9 mouse cellular contexts compared by ENCODE assay signal in the genomic region with DNA sequence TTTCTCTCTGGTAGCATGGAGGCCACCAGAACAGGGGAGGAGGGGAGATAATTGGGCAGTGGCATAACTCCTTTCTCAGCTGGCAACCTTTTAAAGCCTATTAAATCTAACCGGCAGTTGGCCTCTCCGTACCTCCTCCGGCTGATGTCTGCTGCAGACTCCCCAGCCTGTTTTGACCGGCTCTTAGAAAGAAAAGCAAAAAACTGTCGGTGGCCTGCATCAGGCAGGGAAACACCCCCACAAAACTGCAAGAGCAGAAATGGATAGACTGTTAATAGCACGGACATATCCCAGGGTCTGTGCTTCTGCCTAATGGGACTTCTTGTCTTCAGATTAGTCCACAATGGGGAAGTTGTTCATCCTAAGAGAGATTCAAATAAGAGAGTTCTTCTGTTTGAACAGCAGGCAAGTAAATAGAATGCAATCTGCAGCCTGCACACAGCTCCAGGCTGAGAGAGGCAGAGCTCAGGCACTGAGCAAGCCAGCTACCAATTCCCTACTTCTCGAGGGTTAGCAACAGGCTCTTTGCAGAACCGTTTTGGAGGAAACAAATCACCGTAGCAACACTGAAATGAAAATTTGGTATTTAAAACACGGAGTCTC. TPM values are rescaled to one million over a fixed set of nuclear protein-coding genes. Genes with fewer than 3 reads are reported as not detected.
DNase-seq lines count a peak whose midpoint lies in the region; ATAC-seq and TF ChIP-seq lines count a peak whose summit lies in the region.
"Had no signal": no experiment of that assay in that cellular context is flagged by ENCODE, and none has a peak within 500 bp of the region (broad histone marks: within the 10 kb centered on the region; RNA-seq: fewer than 3 reads in every experiment).

No protein-coding gene starts in this region.

- H3K36me3 ChIP-seq in kidney, embryonic 14.5 days (ENCODE audit: control insufficient read depth, insufficient read depth, low read length) = no peaks in the 10 kb centered on the region
- no peaks in the 10 kb centered on the region for H3K36me3 ChIP-seq in embryonic facial prominence, embryonic 15.5 days
- H3K36me3 ChIP-seq in midbrain, embryonic 10.5 days = no peaks in the 10 kb centered on the region

- WGBS in kidney, embryonic 14.5 days = 20% methylated on average over 10 of the region's 10 CpGs
- 25% methylated on average over 10 of the region's 10 CpGs for WGBS in embryonic facial prominence, embryonic 15.5 days
- 13% methylated on average over 10 of the region's 10 CpGs for WGBS in midbrain, embryonic 10.5 days

- peak overlapping the region; percentile 4; the same call in 1 of the 2 replicates for H3K4me3 ChIP-seq in kidney, embryonic 14.5 days (ENCODE audit: low read length)
- H3K4me3 ChIP-seq in embryonic facial prominence, embryonic 15.5 days (replicated peaks) = no peak overlapping the region
- H3K4me3 ChIP-seq in layer of hippocampus, adult 2 months = peak overlapping the region; percentile 45
- H3K4me3 ChIP-seq in midbrain, embryonic 10.5 days = peak overlapping the region; percentile 30
- H3K4me3 ChIP-seq: erythroblast, embryonic 14.5 days had no signal

- no peak for TF ChIP-seq CTCF in layer of hippocampus, adult 2 months (conservative IDR thresholded peaks at IDR 0.05)

- peak overlapping the region; percentile 55; the same call in 1 of the 2 replicates for H3K27ac ChIP-seq in kidney, embryonic 14.5 days (ENCODE audit: low read depth, low read length)
- H3K27ac ChIP-seq in embryonic facial prominence, embryonic 15.5 days (replicated peaks) = peak overlapping the region; percentile 28; the same call in 1 of the 2 replicates
- H3K27ac ChIP-seq in layer of hippocampus, adult 2 months = peak overlapping the region; percentile 95
- peak overlapping the region; percentile 82 for H3K27ac ChIP-seq in midbrain, embryonic 10.5 days (replicated peaks)

- no peaks in the 10 kb centered on the region for H3K9me3 ChIP-seq in kidney, embryonic 14.5 days (ENCODE audit: control insufficient read depth, low read length)
- no peaks in the 10 kb centered on the region for H3K9me3 ChIP-seq in embryonic facial prominence, embryonic 15.5 days (replicated peaks)
- peaks cover 5% of the 10 kb centered on the region; the same call in 1 of the 2 replicates for H3K9me3 ChIP-seq in midbrain, embryonic 10.5 days (replicated peaks)

- no peak for DNase-seq in kidney, adult 18-20 months
- DNase-seq in layer of hippocampus, adult 2 months (ENCODE audit: low spot score in 2 of 2) = peak; percentile 56 to 73
- DNase-seq in midbrain, embryonic 10.5 days (ENCODE audit: low spot score) = peak; percentile 53
- DNase-seq in adipocyte (ENCODE audit: low spot score) = no peak
- DNase-seq in thymus, postnatal 10 days (ENCODE audit: low spot score in 2 of 2) = no peak
- DNase-seq in kidney, postnatal 14 days = no peak

- H3K27me3 ChIP-seq in kidney, embryonic 14.5 days (ENCODE audit: control insufficient read depth, insufficient read depth, low read length) = no peaks in the 10 kb centered on the region
- no peaks in the 10 kb centered on the region for H3K27me3 ChIP-seq in embryonic facial prominence, embryonic 15.5 days
- no peaks in the 10 kb centered on the region for H3K27me3 ChIP-seq in midbrain, embryonic 10.5 days (ENCODE audit: low read depth, poor library complexity, severe bottlenecking)

- peak; percentile 56 for ATAC-seq in kidney, embryonic 14.5 days (ENCODE audit: low FRiP score, low TSS enrichment)
- ATAC-seq in embryonic facial prominence, embryonic 15.5 days (ENCODE audit: insufficient number of reproducible peaks, low FRiP score, low TSS enrichment, low read depth) = no peak

- H3K4me1 ChIP-seq in kidney, embryonic 14.5 days (ENCODE audit: control insufficient read depth, insufficient read depth, low read length) = no peaks in the 10 kb centered on the region
- peaks cover 9% of the 10 kb centered on the region for H3K4me1 ChIP-seq in embryonic facial prominence, embryonic 15.5 days
- H3K4me1 ChIP-seq in midbrain, embryonic 10.5 days = peaks cover 23% of the 10 kb centered on the region

- no peak overlapping the region for H3K9ac ChIP-seq in kidney, embryonic 14.5 days (ENCODE audit: low read depth, low read length)
- no peak overlapping the region for H3K9ac ChIP-seq in embryonic facial prominence, embryonic 15.5 days

- peak overlapping the region; percentile 34 for H3K4me2 ChIP-seq in kidney, embryonic 14.5 days (replicated peaks; ENCODE audit: low read depth, low read length)
- H3K4me2 ChIP-seq in embryonic facial prominence, embryonic 15.5 days (replicated peaks) = peak overlapping the region; percentile 28

RNA-seq across cellular contexts. Expression of gene Atp23, which starts 55.7 kb away (rescaled TPM):
- polyA plus RNA-seq in kidney, embryonic 14.5 days (2014; fragmentation: Nextera tagmentation; extraction: Ambion mirVana) = 22.7 and 26.8 TPM in 2 replicates
- 16.0 and 16.5 TPM in 2 replicates for polyA plus RNA-seq in embryonic facial prominence, embryonic 15.5 days (2015; fragmentation: Nextera tagmentation; extraction: Ambion mirVana)
- 1 to 10 TPM; 9.0 to 10.0 TPM for total RNA-seq in layer of hippocampus, adult 2 months (2021)
- 16.9 and 17.7 TPM in 2 replicates for polyA plus RNA-seq in midbrain, embryonic 10.5 days (2016; fragmentation: Nextera tagmentation; extraction: Ambion mirVana)

Comparison
In these comparisons a context has a peak if more than half of its experiments do, and no peak if none do; other contexts are left out.
1. H3K27ac ChIP-seq: peak in every context shown above with its lines; median percentile 95 in layer of hippocampus, adult 2 months; 82 in midbrain, embryonic 10.5 days; 55 in kidney, embryonic 14.5 days; 28 in embryonic facial prominence, embryonic 15.5 days.
2. DNase-seq: peak in layer of hippocampus, adult 2 months (2 of 2) and midbrain, embryonic 10.5 days (single experiment); none in kidney, adult 18-20 months (single experiment), adipocyte (single experiment), thymus, postnatal 10 days (0 of 2) and kidney, postnatal 14 days (single experiment).